Mouse (Mus musculus) thymus, adult 18-20 months (tissue): Measurements from ENCODE around the gene Gnai1.

Source experiments
- DNase-seq, 2 experiments: peaks; one replicate each; pipeline ENCODE4 v3.0.0; 2022; ENCODE audit warnings: mixed read lengths in 2 of 2

Gnai1 gene

GRCm38 (mm10) chr5:18282095-18282494 is 78.1 kb downstream of the Gnai1 start:
- DNase-seq: no peak

DNA sequence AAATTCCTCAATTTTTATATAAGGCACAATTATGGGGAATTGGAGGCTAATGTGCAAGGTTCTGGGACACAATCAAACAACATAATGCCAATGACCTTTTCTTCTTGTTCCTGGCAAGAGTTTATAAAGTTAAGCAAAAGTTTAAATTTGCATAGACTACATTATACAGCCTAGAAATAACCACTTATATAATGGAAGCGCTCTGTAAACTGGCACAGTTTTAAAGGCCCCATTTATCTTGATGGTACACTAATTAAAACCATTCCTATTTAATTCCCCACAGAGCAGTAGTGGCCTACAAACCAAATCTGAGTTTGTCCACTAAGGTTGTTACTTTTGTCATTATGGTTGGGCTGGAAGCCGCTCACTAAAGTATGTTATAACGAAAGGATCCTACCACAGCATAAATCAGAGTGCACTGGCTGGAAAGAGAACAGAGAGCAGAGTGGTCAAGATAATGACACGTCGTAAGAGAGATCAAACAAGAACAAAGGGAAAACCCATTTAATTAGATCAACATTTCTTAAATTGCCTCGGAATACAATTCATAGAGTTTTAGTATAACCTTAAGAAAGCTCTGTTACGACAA is 85.7 kb downstream of the Gnai1 start:
- DNase-seq: no peak

DNA sequence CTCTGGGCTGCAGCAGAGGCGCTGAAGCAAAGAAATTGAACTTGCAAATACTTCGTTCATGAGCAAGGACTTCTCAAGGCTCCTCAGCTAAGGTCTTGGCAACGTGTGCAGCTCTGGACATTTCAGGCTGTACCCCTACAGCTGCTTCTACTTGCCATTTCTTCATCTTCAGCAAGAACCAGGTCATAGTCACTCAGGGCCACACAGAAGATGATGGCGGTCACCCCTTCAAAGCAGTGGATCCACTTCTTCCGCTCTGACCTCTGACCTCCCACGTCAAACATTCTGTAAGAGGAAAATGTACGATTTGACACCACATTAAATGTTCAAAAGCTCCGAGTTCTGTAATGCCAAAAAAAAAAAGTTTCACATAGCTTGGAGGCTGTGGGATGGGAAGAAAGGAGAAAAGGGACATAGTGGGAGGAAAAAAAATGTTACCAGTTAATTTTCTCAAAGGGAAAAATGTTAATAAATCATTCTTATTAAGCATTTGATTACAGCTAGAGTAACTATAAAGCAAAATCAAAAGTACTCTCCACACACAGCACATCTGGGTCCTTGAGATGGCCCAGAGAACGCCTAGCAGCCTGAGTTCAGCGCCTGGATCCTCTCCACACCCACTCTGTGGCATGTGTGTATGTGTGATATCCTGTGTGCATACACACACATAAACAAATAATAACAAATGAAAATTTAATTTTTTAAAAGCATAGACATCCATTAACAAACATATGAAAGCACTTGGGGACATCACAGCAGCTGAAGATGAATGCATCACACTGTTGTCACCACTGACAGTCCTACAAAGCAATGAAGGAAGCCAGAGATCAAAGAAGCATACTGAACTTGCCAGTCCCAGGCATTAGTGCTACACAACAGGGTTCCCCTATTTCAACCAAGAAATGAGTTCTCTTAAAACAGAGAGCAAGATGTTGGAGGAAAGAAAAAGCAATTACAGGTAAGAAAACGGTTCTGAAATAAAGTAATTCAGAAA is 86.6 kb downstream of the Gnai1 start:
- DNase-seq: no peak

- no peak for DNase-seq
Measured at GRCm38 (mm10) chr5:18250379-18251017, 109.7 kb downstream of the Gnai1 start.

- no peak for DNase-seq
Measured at GRCm38 (mm10) chr5:18249132-18249531, 111.0 kb downstream of the Gnai1 start.

- DNase-seq: no peak
Measured at GRCm38 (mm10) chr5:18229396-18229795, 130.8 kb downstream of the Gnai1 start.

- no peak for DNase-seq
Measured at GRCm38 (mm10) chr5:18228866-18229265, 131.3 kb downstream of the Gnai1 start.

DNA sequence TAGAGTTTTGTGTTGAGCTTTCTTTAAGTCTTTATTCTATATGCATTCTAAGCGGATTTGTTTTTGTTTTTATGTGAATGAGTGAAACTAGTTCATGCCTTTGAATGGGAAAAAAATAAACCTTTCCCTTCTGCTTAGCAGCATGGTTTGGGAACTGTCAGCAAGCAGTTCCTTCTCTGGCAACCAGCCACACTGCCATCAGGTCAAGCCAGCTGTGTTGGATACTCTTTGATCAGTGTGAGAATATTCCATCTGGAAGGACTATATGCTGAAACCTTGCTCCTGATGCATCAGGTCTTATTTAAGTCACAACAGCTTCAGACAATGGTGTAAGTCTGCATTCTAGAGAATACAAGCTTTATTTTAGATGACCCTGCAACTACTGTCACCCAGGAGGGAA is 139.3 kb downstream of the Gnai1 start:
- no peak for DNase-seq

DNA sequence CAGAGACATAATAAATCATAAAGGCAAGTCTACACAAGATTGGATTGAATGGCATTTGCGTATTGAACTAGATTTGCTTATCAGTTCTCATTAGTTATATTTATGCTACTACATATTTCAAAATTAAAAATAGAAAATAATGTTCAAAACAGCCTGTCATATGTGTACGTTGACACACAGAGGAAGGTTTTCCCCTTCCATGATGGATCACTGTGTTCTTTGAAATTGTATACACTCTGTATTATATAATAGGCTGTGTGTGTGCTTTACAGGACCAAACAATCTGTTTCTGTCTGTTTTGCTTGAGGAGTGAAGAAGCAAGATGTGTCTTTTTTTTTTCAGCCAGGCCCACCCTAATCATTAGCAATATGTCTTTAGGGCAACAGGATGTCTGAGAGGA is 141.9 kb downstream of the Gnai1 start:
- no peak for DNase-seq

DNA sequence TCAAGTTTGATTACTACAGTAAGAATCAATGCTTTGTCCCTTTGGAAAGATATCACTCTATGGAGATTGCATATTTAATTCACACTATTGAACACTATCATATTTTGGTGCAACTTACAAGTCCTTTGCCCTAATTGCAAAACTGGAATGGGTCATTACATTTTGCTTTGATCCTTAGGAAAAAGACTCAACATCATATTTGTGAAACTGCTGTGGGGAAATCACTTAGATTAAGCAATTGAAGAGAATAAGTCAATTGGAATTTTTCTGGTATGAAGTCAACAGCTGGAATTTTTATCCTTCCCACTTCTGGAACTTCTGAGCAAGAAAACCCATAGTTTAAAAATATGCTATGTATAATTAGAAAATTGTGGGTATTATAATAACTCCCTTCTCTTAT is 142.3 kb downstream of the Gnai1 start:
- DNase-seq: no peak
